Mouse (Mus musculus): ENCODE results near the gene Rpl21. TPM values are rescaled to one million over a fixed set of nuclear protein-coding genes. Genes with fewer than 3 reads are reported as not detected.
A peak's percentile ranks its signal among the peaks of the same experiment; 100 is the strongest.

Rpl21 gene
- polyA plus RNA-seq, 1 experiment from 2014 or later = 375 TPM

- Histone ChIP-seq H3K27me3 (replicated peaks) (no peaks in the 10 kb centered on the region), H3K9me3 (replicated peaks) (no peaks in the 10 kb centered on the region), H3K4me2 (peak overlapping the region; percentile 99), H3K9ac (no peak overlapping the region), H3K4me1 (replicated peaks) (peaks cover 19% of the 10 kb centered on the region), H3K27ac (ENCODE audit: poor library complexity, severe bottlenecking) (no peak overlapping the region), H3K4me3 (peak overlapping the region; percentile 73; the same call in 1 of the 2 replicates), H3K36me3 (no peaks in the 10 kb centered on the region)
- WGBS = 34% methylated on average over 2 of the region's 2 CpGs
- ATAC-seq (ENCODE audit: insufficient number of reproducible peaks, low FRiP score) = no peak
These were observed 13.8 kb downstream of the Rpl21 start for GRCm38 (mm10) chr5:146846489-146846888.

GRCm38 (mm10) chr5:146848936-146849582 is 16.4 kb downstream of the Rpl21 start:
- no peak for ATAC-seq (ENCODE audit: insufficient number of reproducible peaks, low FRiP score)
- no peak overlapping the region for H3K4me3 ChIP-seq
- H3K27ac ChIP-seq (ENCODE audit: poor library complexity, severe bottlenecking) = no peak overlapping the region
- H3K36me3 ChIP-seq = no peaks in the 10 kb centered on the region
- 85% methylated on average over 4 of the region's 4 CpGs for WGBS
- no peaks in the 10 kb centered on the region for H3K27me3 ChIP-seq (replicated peaks)
- H3K9me3 ChIP-seq (replicated peaks) = no peaks in the 10 kb centered on the region
- peaks cover 19% of the 10 kb centered on the region for H3K4me1 ChIP-seq (replicated peaks)
- no peak overlapping the region for H3K9ac ChIP-seq
- no peak overlapping the region for H3K4me2 ChIP-seq

- H3K9me3 ChIP-seq (replicated peaks) = peaks cover 5% of the 10 kb centered on the region; the same call in 1 of the 2 replicates
- H3K4me1 ChIP-seq (replicated peaks) = no peaks in the 10 kb centered on the region
- WGBS = 86% methylated on average over 3 of the region's 3 CpGs
- H3K4me2 ChIP-seq = no peak overlapping the region
- no peak for ATAC-seq (ENCODE audit: insufficient number of reproducible peaks, low FRiP score)
- H3K27ac ChIP-seq (ENCODE audit: poor library complexity, severe bottlenecking) = no peak overlapping the region
- no peaks in the 10 kb centered on the region for H3K27me3 ChIP-seq (replicated peaks)
- H3K9ac ChIP-seq = no peak overlapping the region
- no peaks in the 10 kb centered on the region for H3K36me3 ChIP-seq
- H3K4me3 ChIP-seq = no peak overlapping the region
These were observed 23.4 kb downstream of the Rpl21 start for GRCm38 (mm10) chr5:146856106-146856505.

GRCm38 (mm10) chr5:146857620-146858019 is 24.9 kb downstream of the Rpl21 start:
- Histone ChIP-seq H3K4me1 (replicated peaks) (no peaks in the 10 kb centered on the region), H3K4me3 (no peak overlapping the region), H3K9ac (no peak overlapping the region), H3K27me3 (replicated peaks) (no peaks in the 10 kb centered on the region), H3K36me3 (no peaks in the 10 kb centered on the region), H3K27ac (ENCODE audit: poor library complexity, severe bottlenecking) (no peak overlapping the region), H3K4me2 (no peak overlapping the region), H3K9me3 (replicated peaks) (peaks cover 5% of the 10 kb centered on the region; the same call in 1 of the 2 replicates)
- WGBS = 58% methylated on average over 8 of the region's 8 CpGs
- no peak for ATAC-seq (ENCODE audit: insufficient number of reproducible peaks, low FRiP score)

GRCm38 (mm10) chr5:146858772-146859171 is 26.1 kb downstream of the Rpl21 start:
- H3K4me2 ChIP-seq = no peak overlapping the region
- peaks cover 5% of the 10 kb centered on the region; the same call in 1 of the 2 replicates for H3K9me3 ChIP-seq (replicated peaks)
- H3K4me1 ChIP-seq (replicated peaks) = no peaks in the 10 kb centered on the region
- no peak overlapping the region for H3K4me3 ChIP-seq
- no peak for ATAC-seq (ENCODE audit: insufficient number of reproducible peaks, low FRiP score)
- 85% methylated on average over 9 of the region's 9 CpGs for WGBS
- no peaks in the 10 kb centered on the region for H3K36me3 ChIP-seq
- no peak overlapping the region for H3K27ac ChIP-seq (ENCODE audit: poor library complexity, severe bottlenecking)
- no peak overlapping the region for H3K9ac ChIP-seq
- H3K27me3 ChIP-seq (replicated peaks) = no peaks in the 10 kb centered on the region

GRCm38 (mm10) chr5:146859246-146859645 is 26.6 kb downstream of the Rpl21 start:
- Histone ChIP-seq H3K27ac (ENCODE audit: poor library complexity, severe bottlenecking) (no peak overlapping the region), H3K36me3 (no peaks in the 10 kb centered on the region), H3K9me3 (replicated peaks) (peaks cover 5% of the 10 kb centered on the region; the same call in 1 of the 2 replicates), H3K27me3 (replicated peaks) (no peaks in the 10 kb centered on the region), H3K4me3 (no peak overlapping the region), H3K9ac (no peak overlapping the region), H3K4me1 (replicated peaks) (no peaks in the 10 kb centered on the region), H3K4me2 (no peak overlapping the region)
- 80% methylated on average over 8 of the region's 8 CpGs for WGBS
- no peak for ATAC-seq (ENCODE audit: insufficient number of reproducible peaks, low FRiP score)

GRCm38 (mm10) chr5:146860222-146860998 is 27.7 kb downstream of the Rpl21 start:
- no peak for ATAC-seq (ENCODE audit: insufficient number of reproducible peaks, low FRiP score)
- 72% methylated on average over 18 of the region's 18 CpGs for WGBS
- no peak overlapping the region for H3K9ac ChIP-seq
- no peak overlapping the region for H3K27ac ChIP-seq (ENCODE audit: poor library complexity, severe bottlenecking)
- peaks cover 8% of the 10 kb centered on the region for H3K9me3 ChIP-seq (replicated peaks)
- H3K36me3 ChIP-seq = no peaks in the 10 kb centered on the region
- H3K27me3 ChIP-seq (replicated peaks) = no peaks in the 10 kb centered on the region
- no peak overlapping the region for H3K4me3 ChIP-seq
- H3K4me1 ChIP-seq (replicated peaks) = no peaks in the 10 kb centered on the region
- no peak overlapping the region for H3K4me2 ChIP-seq

GRCm38 (mm10) chr5:146861588-146861987 is 28.9 kb downstream of the Rpl21 start:
- ATAC-seq (ENCODE audit: insufficient number of reproducible peaks, low FRiP score) = no peak
- no peak overlapping the region for H3K27ac ChIP-seq (ENCODE audit: poor library complexity, severe bottlenecking)
- H3K9me3 ChIP-seq (replicated peaks) = peaks cover 3% of the 10 kb centered on the region; the same call in 1 of the 2 replicates
- no peaks in the 10 kb centered on the region for H3K4me1 ChIP-seq (replicated peaks)
- H3K4me3 ChIP-seq = no peak overlapping the region
- 45% methylated on average over 7 of the region's 7 CpGs for WGBS
- H3K4me2 ChIP-seq = no peak overlapping the region
- no peaks in the 10 kb centered on the region for H3K27me3 ChIP-seq (replicated peaks)
- H3K36me3 ChIP-seq = no peaks in the 10 kb centered on the region
- no peak overlapping the region for H3K9ac ChIP-seq

- no peak for ATAC-seq (ENCODE audit: insufficient number of reproducible peaks, low FRiP score)
- WGBS = 59% methylated on average over 4 of the region's 4 CpGs
- no peak overlapping the region for H3K4me3 ChIP-seq
These were observed 32.8 kb downstream of the Rpl21 start for GRCm38 (mm10) chr5:146865511-146865910.

GRCm38 (mm10) chr5:146866277-146866676 is 33.6 kb downstream of the Rpl21 start:
- Histone ChIP-seq H3K4me1 (replicated peaks) (peaks cover 18% of the 10 kb centered on the region), H3K9me3 (replicated peaks) (peaks cover 9% of the 10 kb centered on the region; the same call in 1 of the 2 replicates), H3K27me3 (replicated peaks) (no peaks in the 10 kb centered on the region), H3K36me3 (no peaks in the 10 kb centered on the region), H3K27ac (ENCODE audit: poor library complexity, severe bottlenecking) (no peak overlapping the region), H3K4me3 (no peak overlapping the region), H3K9ac (no peak overlapping the region), H3K4me2 (no peak overlapping the region)
- ATAC-seq (ENCODE audit: insufficient number of reproducible peaks, low FRiP score) = no peak
- WGBS = 81% methylated on average over 2 of the region's 2 CpGs

More at GRCm38 (mm10) chr5:146865511-146865910, 32.8 kb downstream of the Rpl21 start:
- peaks cover 18% of the 10 kb centered on the region for H3K4me1 ChIP-seq (replicated peaks)
- no peak overlapping the region for H3K4me2 ChIP-seq
- H3K9me3 ChIP-seq (replicated peaks) = peaks cover 6% of the 10 kb centered on the region; the same call in 1 of the 2 replicates
- H3K36me3 ChIP-seq = no peaks in the 10 kb centered on the region
- no peak overlapping the region for H3K27ac ChIP-seq (ENCODE audit: poor library complexity, severe bottlenecking)
- no peaks in the 10 kb centered on the region for H3K27me3 ChIP-seq (replicated peaks)
- H3K9ac ChIP-seq = no peak overlapping the region; the same call in 1 of the 2 replicates

GRCm38 (mm10) chr5:146867246-146867945 is 34.7 kb downstream of the Rpl21 start:
- 3% methylated on average over 19 of the region's 19 CpGs for WGBS
- no peaks in the 10 kb centered on the region for H3K27me3 ChIP-seq (replicated peaks)
- peak overlapping the region; percentile 46 for H3K4me3 ChIP-seq
- peak overlapping the region; percentile 82 for H3K27ac ChIP-seq (ENCODE audit: poor library complexity, severe bottlenecking)
- peaks cover 13% of the 10 kb centered on the region; the same call in 1 of the 2 replicates for H3K9me3 ChIP-seq (replicated peaks)
- no peaks in the 10 kb centered on the region for H3K36me3 ChIP-seq
- peak overlapping the region; percentile 62 for H3K9ac ChIP-seq
- H3K4me1 ChIP-seq (replicated peaks) = peaks cover 18% of the 10 kb centered on the region
- peak; percentile 67 for ATAC-seq (ENCODE audit: insufficient number of reproducible peaks, low FRiP score)
- peak overlapping the region; percentile 81 for H3K4me2 ChIP-seq
